Mouse (Mus musculus) forebrain, embryonic 10.5 days (tissue): ENCODE measurements at regions not wholly inside any gene's neighbourhood (a gene's known extent, or its start where the extent isn't known, plus 50 kb on each side); places are given as distances from the start of the nearest gene placed in this dataset.

Experiments used
- DNase-seq: peaks from one replicate; pipeline ENCODE4 v3.0.0-alpha.2; 2017; ENCODE audit warnings: low spot score; ENCODE audit errors: extremely low spot score
- H3K27ac ChIP-seq: fragments of 300-500 bp; sonication (generic); 2 replicates; pipeline ENCODE4 v1.5.1; 2016; ENCODE audit warnings: mild to moderate bottlenecking
- H3K27me3 ChIP-seq: fragments of 300-500 bp; sonication (generic); 2 replicates; pipeline ENCODE4 v1.6.1; 2016; ENCODE audit warnings: mild to moderate bottlenecking; ENCODE audit not compliant: poor library complexity, severe bottlenecking
- H3K36me3 ChIP-seq: fragments of 300-500 bp; sonication (generic); replicated peaks from 2 replicates; pipeline ENCODE4 v1.6.1; 2016; ENCODE audit warnings: mild to moderate bottlenecking, moderate library complexity
- H3K4me1 ChIP-seq: fragments of 300-500 bp; sonication (generic); 2 replicates; pipeline ENCODE4 v1.6.1; 2016
- H3K4me3 ChIP-seq: fragments of 300-500 bp; sonication (generic); 2 replicates; pipeline ENCODE4 v1.5.1; 2016; ENCODE audit warnings: mild to moderate bottlenecking, moderate library complexity
- H3K9me3 ChIP-seq: fragments of 300-500 bp; sonication (generic); 2 replicates; pipeline ENCODE4 v1.6.1; 2016; ENCODE audit warnings: mild to moderate bottlenecking, moderate library complexity
- whole genome bisulfite sequencing: fragments of 180-500 bp; shearing (Covaris S2); methylation state at CpG from one replicate; pipeline ENCODE4 v1.1.7; 2016; 5-methylcytosine and 5-hydroxymethylcytosine counted together

DNA sequence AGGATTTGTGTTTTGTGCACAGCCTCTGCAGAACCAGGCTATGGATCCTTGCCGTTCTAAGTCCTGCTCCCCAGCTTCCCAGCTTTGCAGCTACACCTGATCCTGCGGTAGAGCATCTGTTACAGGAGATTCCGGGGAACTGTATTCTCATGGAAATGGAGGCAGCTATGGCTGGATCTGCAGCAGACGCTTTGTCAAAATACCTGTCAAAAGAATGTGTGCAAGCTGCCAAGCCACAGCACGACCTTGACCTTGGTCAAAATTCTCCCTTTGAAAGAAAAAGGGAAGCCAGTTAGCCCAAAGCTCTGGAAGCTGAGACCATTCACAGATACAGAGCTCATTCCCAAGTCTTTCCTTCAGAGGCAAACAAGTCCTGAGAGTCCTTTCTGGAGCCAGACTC lies 255.3 kb downstream of the Med13l start:
- Histone ChIP-seq H3K27me3 (no peaks in the 10 kb centered on the region), H3K4me3 (no peak overlapping the region), H3K36me3 (no peaks in the 10 kb centered on the region), H3K4me1 (peaks cover 18% of the 10 kb centered on the region), H3K27ac (no peak overlapping the region), H3K9me3 (no peaks in the 10 kb centered on the region)
- 77% methylated on average over 5 of the region's 5 CpGs for WGBS
- no peak for DNase-seq

DNA sequence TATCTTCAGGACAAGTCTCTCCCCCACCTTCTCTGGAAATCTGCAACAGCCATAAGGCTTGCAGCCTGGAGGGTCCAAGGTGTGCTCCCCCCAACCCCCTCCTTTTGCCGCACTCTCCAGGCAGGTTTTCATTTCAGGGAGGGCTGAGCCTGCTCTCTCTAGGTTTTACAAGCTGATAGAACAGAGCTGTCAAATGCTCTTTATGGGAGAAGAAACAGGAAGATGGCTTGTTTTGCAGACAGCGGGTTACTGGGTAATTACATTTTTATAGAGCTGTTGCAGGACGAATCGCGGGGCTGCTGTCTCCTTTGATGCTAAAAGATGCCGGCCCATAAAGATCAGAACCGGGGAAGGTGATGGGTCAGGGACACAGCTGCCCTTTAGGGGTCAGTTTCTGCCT lies 257.8 kb downstream of the Med13l start:
- no peaks in the 10 kb centered on the region for H3K27me3 ChIP-seq

DNA sequence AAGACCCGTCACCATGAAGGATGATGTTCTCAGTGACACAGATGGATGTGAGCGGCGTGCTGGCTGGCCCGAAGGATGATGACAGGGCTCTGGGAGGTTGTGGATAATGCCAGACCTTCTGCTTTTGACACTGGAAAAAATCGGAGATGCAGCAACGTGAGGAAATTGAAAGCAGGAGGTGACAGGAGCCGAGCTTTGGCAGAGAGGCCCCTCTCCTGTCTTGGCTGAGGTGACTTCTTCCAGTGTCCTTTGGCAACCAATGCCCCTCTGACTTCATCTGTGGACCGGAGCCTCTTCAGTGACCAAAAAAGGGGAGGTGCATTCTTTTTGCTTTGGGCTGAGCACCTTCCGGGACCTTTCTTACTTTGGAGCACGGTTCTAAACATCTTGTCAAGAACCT lies 264.3 kb downstream of the Med13l start:
- no peaks in the 10 kb centered on the region for H3K36me3 ChIP-seq
- H3K4me3 ChIP-seq = no peak overlapping the region
- peaks cover 7% of the 10 kb centered on the region; the same call in 1 of the 2 replicates for H3K9me3 ChIP-seq
- peaks cover 11% of the 10 kb centered on the region for H3K4me1 ChIP-seq
- H3K27ac ChIP-seq = no peak overlapping the region
- 87% methylated on average over 10 of the region's 10 CpGs for WGBS
- no peak for DNase-seq
- no peaks in the 10 kb centered on the region for H3K27me3 ChIP-seq

More for the DNA sequence above, 257.8 kb downstream of the Med13l start:
- H3K27ac ChIP-seq = no peak overlapping the region
- no peaks in the 10 kb centered on the region for H3K36me3 ChIP-seq
- no peak for DNase-seq
- H3K4me3 ChIP-seq = no peak overlapping the region
- peaks cover 7% of the 10 kb centered on the region; the same call in 1 of the 2 replicates for H3K9me3 ChIP-seq
- 91% methylated on average over 7 of the region's 7 CpGs for WGBS
- H3K4me1 ChIP-seq = peaks cover 9% of the 10 kb centered on the region

DNA sequence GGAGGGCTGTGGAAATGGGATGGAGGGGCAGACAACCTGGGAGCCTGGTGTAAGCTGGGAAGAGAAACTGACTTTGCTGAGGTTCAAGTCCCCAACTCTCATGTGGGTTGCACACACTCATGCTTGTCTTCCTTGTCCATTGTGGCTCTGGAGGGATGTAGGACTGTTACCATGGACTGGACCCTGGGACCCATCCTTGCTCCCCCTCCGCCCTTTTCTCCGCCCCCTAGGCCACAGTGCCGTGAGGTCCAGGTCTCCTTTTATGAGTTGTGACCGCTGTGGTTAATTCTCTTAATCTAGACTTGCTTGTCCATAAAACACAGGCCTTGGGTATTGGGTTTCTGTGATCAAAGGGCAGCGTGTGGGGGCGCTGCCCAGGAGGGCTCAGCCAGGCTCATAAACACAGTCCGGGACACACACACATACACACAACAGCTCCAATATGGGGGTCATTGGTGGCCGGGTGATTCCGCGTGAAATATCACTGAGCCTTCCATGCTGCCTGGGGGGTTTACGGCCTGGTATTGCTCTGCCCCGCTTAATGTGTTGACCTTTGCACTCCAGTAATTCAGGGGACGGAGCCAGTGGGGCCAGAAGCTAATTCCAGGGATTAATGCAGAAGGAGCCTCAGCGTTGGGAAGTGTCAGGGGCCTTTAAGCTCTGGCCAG lies 268.7 kb downstream of the Med13l start:
- Histone ChIP-seq H3K27me3 (no peaks in the 10 kb centered on the region), H3K27ac (no peak overlapping the region), H3K36me3 (no peaks in the 10 kb centered on the region), H3K4me3 (no peak overlapping the region), H3K9me3 (no peaks in the 10 kb centered on the region), H3K4me1 (peaks cover 11% of the 10 kb centered on the region)
- 44% methylated on average over 14 of the region's 14 CpGs for WGBS
- no peak for DNase-seq

DNA sequence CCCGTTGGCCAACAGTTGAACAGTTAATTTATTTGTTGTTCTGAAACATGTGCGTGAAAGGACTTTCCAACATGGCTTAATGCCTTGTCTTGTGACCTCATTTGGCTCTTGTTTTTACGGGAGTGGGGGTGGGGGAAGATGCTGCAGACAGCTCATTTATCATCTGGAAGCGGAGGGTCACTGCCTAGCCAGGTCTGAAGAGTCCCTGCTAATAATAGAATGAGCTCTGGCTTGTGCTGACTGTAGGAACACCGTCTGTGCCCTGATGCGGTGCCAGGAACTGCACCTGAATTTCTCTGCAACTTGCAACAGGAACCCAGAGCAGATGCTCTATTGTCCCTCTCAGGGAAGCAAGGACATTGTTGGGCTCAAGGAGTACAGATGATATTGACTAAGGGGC lies 272.2 kb downstream of the Med13l start:
- Histone ChIP-seq H3K4me1 (peaks cover 11% of the 10 kb centered on the region), H3K27me3 (no peaks in the 10 kb centered on the region), H3K9me3 (no peaks in the 10 kb centered on the region), H3K36me3 (no peaks in the 10 kb centered on the region), H3K27ac (no peak overlapping the region), H3K4me3 (no peak overlapping the region)
- DNase-seq = no peak
- 87% methylated on average over 6 of the region's 6 CpGs for WGBS

DNA sequence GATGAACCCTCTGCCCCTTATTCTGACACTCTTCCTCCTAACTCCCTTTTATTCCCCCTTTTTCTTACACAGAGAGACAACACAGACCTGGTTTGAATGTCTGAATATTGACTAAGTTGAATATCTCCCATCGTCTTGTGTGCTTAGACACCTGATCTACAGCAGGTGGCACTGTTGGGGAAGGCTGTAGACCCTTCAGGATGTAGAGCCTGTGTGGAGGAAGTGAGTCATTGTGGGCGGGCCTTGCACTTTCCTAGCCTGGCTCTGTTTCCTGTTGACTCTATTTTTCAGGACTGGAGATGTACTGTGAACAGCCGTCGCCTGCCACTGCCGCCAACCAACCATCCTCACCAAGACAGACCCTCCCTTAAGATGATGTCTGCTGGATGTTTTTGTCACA lies 273.6 kb downstream of the Med13l start:
- Histone ChIP-seq H3K4me1 (peaks cover 11% of the 10 kb centered on the region), H3K4me3 (no peak overlapping the region), H3K9me3 (no peaks in the 10 kb centered on the region), H3K27me3 (no peaks in the 10 kb centered on the region), H3K27ac (no peak overlapping the region), H3K36me3 (no peaks in the 10 kb centered on the region)
- DNase-seq = no peak
- WGBS = 95% methylated on average over 5 of the region's 5 CpGs

DNA sequence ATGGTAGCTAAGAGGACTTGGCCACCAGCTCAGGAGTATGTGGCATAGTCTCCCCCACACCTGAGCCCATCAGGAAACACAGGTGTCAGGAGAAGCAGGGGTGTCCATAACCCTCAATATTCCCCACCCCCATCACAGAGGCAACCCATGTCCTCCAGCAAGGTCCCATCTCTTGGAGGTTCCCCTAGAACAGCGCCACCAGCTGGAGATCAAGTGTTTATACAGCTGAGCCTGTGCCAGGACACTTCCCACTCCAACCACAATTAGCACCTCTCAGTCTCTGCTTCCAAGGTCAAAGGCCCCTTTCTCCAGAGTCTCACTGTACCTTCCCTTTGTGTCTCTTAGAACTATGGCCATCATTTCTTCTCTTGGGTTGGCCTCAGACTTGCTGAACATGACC lies 276.5 kb downstream of the Med13l start:
- Histone ChIP-seq H3K27me3 (no peaks in the 10 kb centered on the region), H3K4me3 (no peak overlapping the region), H3K36me3 (no peaks in the 10 kb centered on the region), H3K9me3 (no peaks in the 10 kb centered on the region), H3K4me1 (peaks cover 4% of the 10 kb centered on the region; the same call in 1 of the 2 replicates), H3K27ac (no peak overlapping the region)
- no peak for DNase-seq
- 18% methylated on average over 1 of the region's 1 CpGs for WGBS

DNA sequence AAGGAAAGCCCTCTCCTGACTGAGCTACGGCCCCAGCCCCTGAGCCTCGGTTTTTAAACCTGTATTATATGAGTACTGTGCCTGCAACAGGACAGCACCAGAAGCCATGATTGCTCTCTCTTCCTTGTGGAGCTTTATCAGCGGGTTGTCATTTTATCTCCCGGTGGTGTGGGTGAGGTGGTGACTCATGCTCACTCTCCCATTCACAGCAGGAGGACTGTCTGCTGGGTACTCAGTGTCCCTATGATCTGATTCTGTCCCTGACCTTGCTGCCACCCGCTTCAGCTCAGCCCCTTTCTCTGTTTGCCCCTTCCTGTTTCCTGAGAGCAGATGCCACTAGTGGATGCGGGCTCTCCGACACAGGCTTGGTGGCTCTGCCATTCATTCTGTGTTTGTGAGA lies 277.9 kb downstream of the Med13l start:
- no peak overlapping the region for H3K27ac ChIP-seq
- no peaks in the 10 kb centered on the region for H3K9me3 ChIP-seq
- no peak for DNase-seq
- H3K36me3 ChIP-seq = no peaks in the 10 kb centered on the region
- peaks cover 4% of the 10 kb centered on the region; the same call in 1 of the 2 replicates for H3K4me1 ChIP-seq
- H3K4me3 ChIP-seq = no peak overlapping the region
- H3K27me3 ChIP-seq = no peaks in the 10 kb centered on the region
- WGBS = 81% methylated on average over 7 of the region's 7 CpGs

DNA sequence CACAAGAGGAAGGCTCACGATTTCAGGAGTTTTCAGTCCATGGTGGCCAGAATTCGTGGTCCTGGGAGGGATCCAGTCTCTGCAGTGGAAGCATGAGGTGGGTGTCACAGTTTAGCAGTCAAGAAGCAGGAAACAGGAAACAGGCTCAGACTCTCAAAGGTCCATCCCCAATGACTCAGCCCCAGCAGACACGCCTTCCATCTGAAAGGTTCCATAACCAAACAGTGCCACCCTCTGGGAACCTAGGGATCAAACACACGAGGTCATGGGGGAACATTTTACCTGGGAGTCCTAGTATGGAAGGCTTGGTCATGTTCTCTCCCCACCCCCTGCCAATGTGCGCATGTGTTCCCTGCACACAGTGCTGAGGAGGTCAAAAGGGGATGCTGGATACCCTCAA lies 279.4 kb downstream of the Med13l start:
- DNase-seq = no peak
- Histone ChIP-seq H3K36me3 (no peaks in the 10 kb centered on the region), H3K4me1 (peaks cover 4% of the 10 kb centered on the region; the same call in 1 of the 2 replicates), H3K9me3 (no peaks in the 10 kb centered on the region), H3K27me3 (no peaks in the 10 kb centered on the region), H3K4me3 (no peak overlapping the region), H3K27ac (no peak overlapping the region)
- 72% methylated on average over 5 of the region's 5 CpGs for WGBS

DNA sequence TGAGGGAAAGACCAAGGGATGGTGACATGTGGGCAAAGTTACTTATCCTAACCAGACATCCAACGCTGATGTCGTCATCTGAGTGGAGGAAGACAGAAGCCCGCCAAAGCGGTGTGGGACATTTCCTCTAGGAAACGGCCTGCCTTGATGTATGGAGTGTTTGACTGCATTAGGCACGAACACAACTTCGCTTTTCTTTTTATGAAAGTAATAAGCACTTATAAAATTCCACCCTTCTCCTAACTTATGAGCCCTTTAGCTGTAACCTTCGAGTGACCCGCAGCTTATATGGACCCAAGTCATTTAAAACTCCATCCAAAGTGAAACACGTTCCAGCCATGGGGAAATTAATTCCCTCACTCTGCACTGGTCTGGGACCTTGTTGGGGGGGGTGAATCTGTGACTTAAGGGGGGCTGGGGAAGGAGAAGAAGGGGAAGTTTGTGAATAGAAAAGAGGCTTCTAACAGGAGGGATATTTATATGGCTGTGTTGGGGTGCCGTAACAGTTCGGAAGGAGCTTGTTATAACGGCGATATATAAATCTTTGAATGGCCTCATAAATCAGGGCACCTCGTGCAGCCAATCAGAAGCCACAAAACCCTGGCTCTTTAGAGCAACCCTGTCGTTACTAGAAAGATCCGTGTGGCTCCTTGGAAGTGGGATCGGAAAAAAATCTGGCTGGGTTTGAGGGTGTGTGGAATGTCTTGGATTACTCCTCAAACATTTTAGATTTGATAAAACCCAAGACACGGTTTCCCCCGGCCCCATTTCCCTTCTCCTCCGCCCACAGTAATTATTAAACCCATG lies 280.9 kb downstream of the Med13l start:
- Histone ChIP-seq H3K36me3 (no peaks in the 10 kb centered on the region), H3K4me3 (no peak overlapping the region), H3K27me3 (no peaks in the 10 kb centered on the region), H3K27ac (no peak overlapping the region), H3K4me1 (peaks cover 4% of the 10 kb centered on the region; the same call in 1 of the 2 replicates), H3K9me3 (no peaks in the 10 kb centered on the region)
- DNase-seq = no peak
- WGBS = 89% methylated on average over 21 of the region's 21 CpGs

DNA sequence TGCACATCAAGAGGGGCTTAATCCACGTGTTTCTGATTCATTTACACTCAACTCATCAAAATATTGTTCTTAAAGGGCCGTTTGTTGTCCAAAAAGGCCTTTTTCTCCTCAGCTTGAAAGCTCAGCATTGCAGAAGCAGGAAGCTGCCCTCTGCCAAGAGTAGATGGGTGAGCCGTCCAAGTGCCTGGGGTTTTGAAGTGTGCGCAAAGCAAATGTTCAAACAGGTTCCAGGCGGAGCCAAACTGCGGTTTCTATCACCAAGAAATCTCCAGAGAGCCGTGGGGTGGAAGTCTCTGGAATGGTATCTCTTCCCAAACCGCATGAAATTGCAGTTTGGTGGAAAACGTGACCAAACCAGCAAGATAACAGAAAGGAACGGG lies 281.5 kb downstream of the Med13l start:
- H3K4me1 ChIP-seq = peaks cover 4% of the 10 kb centered on the region; the same call in 1 of the 2 replicates
- no peak for DNase-seq
- no peak overlapping the region for H3K27ac ChIP-seq
- H3K4me3 ChIP-seq = no peak overlapping the region
- no peaks in the 10 kb centered on the region for H3K36me3 ChIP-seq
- no peaks in the 10 kb centered on the region for H3K27me3 ChIP-seq
- 78% methylated on average over 10 of the region's 10 CpGs for WGBS
- H3K9me3 ChIP-seq = no peaks in the 10 kb centered on the region

DNA sequence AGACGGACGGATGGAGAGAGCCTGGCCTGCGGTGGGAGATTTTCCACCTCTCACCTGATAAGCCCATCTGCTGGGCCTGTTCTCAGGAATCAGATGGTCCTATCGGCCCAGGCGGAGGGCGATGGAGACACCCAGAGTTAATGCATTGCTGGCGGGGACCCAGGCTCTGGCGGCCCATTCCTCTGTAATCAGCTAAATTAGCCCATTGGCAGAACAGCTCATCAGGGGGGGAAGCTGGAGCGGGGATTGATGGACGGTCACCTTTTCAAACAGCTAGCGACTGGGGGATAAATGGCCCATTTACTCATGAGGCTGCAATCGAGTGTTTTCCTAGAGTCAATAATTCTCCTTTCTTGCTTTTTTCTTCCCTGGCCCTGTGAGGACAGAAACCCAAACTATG lies 296.5 kb downstream of the Med13l start:
- Histone ChIP-seq H3K4me1 (peaks cover 18% of the 10 kb centered on the region), H3K36me3 (no peaks in the 10 kb centered on the region), H3K27me3 (0 out of 2 replicates have a peak, but pooled peaks cover 4% of the 10 kb centered on the region), H3K4me3 (no peak overlapping the region), H3K27ac (no peak overlapping the region), H3K9me3 (no peaks in the 10 kb centered on the region)
- no peak for DNase-seq
- WGBS = 67% methylated on average over 12 of the region's 12 CpGs

DNA sequence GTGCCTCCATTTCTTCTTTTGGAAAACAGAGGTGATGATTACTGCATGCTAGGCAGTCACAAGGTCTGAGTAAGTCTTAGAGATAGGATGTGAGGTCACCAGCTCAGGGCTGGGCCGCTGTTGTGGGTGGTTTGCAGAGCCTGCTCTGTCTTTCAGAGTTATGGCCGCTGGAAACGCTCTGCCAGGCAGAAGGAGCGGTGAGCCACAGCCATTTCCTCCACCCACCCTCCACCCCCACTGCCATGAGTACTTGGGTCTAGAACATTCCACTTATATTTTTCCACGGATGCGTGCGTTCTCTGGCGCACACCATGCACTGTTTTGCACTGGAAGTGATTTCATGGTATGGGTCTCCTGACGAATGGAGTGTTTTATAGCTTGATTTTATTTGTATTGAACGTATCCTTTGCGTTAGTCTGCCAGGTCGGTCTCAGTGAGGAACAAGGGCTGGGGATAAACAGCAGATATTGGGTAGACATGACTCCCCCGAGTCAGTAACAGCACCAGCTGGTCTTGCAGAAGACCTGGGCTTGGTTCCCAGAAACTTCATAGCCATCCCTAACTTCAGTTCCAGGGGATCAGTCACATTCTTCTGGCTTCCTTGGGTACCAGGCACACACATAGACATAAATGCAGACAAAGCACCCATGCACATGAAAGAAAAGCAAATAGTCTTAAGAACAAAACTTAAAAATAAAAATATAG lies 300.8 kb downstream of the Med13l start:
- Histone ChIP-seq H3K27ac (no peak overlapping the region), H3K36me3 (no peaks in the 10 kb centered on the region), H3K27me3 (0 out of 2 replicates have a peak, but pooled peaks cover 4% of the 10 kb centered on the region), H3K9me3 (peaks cover 11% of the 10 kb centered on the region), H3K4me1 (peaks cover 6% of the 10 kb centered on the region; the same call in 1 of the 2 replicates), H3K4me3 (no peak overlapping the region)
- WGBS = 91% methylated on average over 13 of the region's 13 CpGs
- DNase-seq = no peak
